Mouse (Mus musculus): Measurements from ENCODE around the gene Larp4.
"Not testable (repeated sequence)": the region's sequence is repeated elsewhere in the genome, so short reads cannot be mapped to it uniquely, and the experiment has no call there.

Gene Larp4

DNA sequence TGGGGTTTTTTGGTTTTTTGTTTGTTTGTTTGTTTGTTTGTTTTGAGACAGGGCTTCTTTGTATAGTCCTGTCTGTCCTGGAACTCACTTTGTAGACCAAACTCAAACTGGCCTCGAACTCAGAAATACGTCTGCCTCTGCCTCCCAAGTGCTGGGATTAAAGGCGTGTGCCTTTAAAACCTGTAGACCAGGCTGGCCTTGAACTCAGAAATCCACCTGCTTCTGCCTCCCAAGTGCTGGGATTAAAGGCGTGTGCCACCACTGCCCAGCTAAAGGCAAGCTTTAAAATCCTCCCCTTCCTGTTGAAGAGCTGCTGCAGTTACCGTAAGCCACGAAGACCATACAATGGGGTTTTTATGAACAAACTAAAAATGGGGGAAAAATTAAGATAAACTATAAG is at the start of gene Larp4:
Larp4 (plus strand) TSS at position 301 of the 400 bp plus-strand sequence.
- in situ Hi-C loops (cut with MboI, MseI): not testable (repeated sequence)

DNA sequence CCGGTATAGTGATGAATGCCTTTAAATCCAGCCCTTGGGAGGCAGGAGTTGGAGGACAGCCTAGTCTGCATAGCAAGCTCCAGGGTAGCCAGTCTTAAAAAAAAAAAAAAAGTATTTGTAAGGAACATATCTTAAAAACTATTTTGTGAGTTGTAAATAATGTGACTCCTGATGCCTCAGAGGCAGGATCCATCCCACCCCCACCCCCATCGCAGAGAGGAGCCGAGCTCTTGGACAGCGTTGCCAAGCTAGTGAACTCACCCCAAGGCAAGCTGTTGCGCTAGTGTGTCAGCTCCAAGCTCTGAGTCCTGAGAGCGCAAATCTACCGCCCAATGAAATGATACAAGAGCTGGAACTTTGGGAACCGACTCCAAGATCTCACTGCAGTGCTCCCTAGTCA is 38.6 kb upstream of the Larp4 start:
- in situ Hi-C loops (cut with MboI, MseI): no loop called here

DNA sequence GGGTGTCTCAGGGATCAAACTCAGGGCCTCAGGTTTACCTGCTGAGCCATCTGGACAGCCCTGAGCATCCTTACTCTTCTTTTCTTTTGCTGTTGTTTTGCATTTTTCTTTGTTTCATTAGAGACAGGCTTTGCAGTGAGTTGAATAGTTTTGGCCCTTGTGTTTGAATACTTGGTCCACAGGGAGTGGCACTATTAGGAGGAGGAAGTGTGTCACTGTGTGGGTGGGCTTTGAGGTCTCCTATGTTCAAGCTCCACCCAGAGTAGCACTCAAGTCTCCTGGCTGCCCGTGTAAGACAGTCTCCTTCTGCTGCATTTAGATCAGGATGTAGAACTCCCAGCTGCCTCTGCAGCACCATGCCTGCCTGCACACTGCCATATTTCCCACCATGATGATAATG is 35.4 kb upstream of the Larp4 start:
- in situ Hi-C loops (cut with MboI, MseI): no loop called here

DNA sequence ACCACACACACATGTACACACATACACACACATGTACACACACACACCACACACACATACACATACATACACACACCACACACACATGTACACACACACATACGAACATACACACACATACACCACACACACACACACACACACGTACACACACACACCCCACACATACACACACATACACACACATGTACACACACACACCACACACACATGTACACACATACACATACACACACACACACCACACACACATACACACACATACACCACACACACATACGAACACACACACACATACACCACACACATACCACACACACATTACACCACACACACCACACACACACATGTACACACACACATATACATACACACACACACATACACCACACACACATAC is 33.2 kb upstream of the Larp4 start:
- in situ Hi-C loops (cut with MboI, MseI): no loop called here

DNA sequence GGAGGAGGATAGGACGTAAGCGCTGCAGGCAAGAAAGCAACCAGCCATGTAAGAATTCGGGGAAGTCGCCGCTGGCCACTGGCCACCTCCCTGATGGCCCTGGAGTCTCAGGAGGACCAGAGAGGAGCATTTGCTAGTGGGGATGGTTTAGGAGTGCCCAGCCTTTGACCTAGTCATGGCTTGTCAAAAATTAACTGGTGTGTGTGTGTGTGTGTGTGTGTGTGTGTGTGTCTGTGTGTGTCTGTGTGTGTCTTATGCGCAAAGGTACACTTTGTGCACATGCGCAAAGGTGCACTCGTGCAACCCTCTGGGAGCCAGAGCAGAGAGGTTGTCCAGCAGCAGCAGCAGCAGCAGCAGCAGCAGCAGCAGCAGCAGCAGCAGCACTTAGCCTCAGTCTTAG is 32.0 kb upstream of the Larp4 start:
- in situ Hi-C loops (cut with MboI, MseI): no loop called here

DNA sequence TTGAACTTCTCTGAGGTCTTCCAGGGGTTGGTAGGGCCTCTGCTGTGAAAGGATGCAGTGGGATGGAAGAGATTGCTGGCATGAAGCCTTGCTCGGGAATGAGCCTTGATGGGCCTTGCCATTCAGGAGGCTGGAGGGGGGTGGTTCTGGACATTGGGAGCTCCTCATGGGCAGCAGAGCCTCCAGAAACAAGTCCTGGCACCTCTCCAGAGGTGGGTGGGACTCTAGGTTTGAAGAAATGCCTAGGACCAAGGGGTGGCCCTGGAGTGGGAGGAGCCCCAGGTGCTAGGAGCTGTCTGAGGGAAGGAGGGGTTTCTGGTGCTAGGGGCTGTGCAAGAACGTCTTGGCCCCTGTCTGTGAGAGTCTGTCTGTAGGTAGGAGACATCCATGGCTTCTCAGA is 29.4 kb upstream of the Larp4 start:
- in situ Hi-C loops (cut with MboI, MseI): no loop called here

DNA sequence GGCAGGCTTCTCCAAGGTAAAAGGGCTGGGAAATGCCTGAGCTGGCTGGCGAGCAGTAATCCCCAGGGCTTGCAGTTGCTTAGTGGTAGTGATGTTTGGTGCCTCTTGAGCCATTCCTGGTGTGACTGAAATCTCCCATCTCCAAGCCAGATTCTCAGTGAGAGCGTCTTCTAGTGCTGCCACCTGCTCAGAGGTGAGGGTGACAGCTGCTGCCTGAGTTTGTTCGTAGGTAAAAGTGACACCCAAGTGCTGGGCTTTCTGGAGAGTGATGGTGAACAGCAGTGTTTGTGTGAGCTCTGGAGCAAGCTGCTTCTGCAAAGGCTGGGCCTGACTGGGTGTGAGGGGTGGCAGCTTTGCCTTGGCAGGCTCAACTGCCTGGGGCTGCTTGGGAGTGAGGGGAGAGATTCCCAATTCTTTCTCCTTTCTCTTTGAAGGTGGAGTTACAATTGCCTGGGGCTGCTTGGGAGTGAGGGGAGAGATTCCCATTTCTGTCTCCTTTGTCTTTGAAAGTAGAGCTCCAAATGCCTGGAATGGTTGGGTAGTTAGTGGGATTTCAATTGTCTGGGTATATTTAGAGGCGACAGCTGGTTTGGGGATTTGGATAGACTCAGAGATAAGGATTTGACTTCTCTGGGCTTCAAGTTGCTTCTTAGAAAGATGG is 28.8 kb upstream of the Larp4 start:
- in situ Hi-C loops (cut with MboI, MseI): no loop called here

DNA sequence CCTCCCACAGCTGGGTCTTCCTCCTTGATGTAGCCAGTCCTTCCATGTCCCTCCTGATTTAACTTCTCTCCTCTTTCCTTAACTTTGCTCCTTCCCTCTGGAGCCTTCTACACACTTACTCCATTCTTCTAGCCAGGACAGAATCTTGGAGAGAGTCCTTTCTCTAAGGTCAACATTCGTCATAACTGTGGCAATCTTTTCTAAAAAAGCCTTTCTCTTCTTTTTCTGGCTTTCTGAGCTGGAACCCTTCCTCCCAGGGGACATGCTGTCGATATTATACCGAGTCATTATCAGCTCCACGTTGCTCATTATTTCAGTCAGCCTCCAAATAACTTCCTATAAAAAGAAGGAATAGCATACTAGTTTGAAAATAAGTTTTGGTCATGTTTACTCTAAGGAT is 14.5 kb upstream of the Larp4 start:
- in situ Hi-C loops (cut with MboI, MseI): no loop called here

DNA sequence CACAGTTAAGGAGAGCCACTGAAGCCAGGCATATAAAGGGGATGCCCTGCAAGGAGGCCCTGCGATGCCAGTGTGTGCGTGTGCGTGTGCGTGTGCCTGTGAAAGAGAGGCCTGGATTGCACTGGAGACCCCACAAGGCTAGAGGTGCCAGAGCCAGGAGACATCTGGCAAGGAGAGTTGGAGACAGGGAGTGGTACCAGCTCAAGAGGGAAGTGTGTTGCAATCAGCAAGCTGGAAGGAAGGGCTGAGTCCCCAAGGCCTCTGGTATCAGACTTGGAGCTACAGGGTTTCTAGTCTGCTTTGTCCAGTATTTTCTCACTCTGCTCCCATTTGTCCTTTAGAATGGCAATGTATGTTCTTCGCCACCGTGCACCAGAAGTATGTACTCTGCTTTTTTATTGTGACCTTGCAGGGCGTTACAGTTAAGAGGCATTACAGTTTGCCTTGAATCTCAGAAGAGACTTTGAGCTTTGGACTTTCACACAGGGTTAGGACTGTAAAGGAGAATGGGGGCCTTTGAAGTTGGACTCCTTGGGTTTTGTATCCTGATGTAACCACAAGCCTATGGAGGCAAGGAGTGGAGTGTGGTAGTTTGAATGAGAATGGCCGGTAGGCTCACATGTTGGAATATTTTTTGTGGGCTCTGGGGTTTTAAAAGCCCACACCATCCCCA is 4.6 kb upstream of the Larp4 start:
- in situ Hi-C loops (cut with MboI, MseI): no loop called here

DNA sequence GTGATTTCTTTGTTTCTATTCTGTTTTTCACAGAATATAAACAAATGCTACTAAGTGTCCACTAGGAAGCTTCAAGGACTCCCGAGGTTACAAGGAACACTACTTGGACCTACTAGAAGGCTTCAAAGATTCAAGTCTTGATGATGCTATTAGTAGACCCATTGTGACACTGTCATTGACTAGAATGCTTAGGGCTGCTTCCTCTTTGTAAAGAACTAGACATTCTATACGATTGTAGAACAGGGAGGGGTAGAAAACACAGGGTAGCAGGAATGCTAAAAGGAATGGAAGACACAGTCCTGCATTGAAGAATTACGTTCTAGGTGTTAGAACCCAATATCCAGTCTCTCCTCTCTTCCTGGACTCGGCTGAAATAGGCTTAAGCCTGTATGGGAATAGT is 2.9 kb upstream of the Larp4 start, which contains the start of gene Fam186a:
Fam186a (minus strand) TSS at position 101 of the 400 bp plus-strand sequence.
- in situ Hi-C loops (cut with MboI, MseI): no loop called here

DNA sequence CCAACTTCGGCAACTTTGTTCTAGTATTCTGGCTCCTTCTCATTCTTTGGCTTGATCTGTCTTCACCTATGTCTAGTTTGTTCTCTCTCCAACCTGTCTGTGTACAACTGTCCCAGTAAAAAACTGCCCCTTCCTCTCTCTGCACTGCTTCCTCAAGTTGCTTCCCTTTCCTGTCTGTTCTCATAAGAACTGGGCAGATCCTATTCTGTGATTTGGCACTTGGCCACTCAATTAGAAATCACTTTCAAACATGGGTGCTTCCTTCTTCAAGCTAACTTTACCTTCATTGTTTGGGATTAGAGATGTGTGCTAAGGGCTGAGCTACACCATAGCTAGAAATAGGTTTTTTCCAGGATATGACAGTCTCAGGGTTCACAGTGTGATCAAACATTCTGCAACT is 741 bp downstream of the Larp4 start:
- in situ Hi-C loops (cut with MboI, MseI): no loop called here

DNA sequence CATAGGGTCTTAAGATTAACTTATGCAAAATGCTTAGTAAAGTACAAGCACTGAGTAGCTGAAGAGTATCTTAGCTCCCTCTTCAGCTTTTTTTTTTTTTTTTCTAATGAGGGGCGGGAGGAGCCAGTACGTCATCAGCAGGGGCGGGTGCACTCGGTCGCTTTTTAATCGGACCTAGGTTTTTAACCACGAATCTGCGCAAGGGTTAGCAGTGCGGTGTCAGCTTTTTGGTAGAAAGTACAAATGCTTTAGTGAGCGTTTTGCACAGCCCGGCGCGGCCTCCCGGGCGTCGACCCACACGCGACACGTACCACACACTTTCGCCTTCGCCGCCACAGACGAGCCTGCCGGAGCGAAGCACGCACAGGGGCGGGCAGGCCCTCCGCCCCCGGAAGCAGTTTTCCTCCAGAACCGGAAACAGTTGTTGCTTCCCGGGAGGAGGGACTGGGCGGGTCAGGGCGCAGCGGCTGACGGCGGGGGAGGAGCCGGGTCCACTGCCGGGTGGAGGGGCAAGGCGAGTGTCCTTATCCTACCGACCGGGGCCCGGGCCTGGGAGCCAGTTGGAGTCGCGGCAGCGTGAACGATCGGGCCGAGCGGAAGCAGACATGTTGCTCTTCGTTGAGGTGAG is 2.6 kb downstream of the Larp4 start:
- in situ Hi-C loops (cut with MboI, MseI): no loop called here

DNA sequence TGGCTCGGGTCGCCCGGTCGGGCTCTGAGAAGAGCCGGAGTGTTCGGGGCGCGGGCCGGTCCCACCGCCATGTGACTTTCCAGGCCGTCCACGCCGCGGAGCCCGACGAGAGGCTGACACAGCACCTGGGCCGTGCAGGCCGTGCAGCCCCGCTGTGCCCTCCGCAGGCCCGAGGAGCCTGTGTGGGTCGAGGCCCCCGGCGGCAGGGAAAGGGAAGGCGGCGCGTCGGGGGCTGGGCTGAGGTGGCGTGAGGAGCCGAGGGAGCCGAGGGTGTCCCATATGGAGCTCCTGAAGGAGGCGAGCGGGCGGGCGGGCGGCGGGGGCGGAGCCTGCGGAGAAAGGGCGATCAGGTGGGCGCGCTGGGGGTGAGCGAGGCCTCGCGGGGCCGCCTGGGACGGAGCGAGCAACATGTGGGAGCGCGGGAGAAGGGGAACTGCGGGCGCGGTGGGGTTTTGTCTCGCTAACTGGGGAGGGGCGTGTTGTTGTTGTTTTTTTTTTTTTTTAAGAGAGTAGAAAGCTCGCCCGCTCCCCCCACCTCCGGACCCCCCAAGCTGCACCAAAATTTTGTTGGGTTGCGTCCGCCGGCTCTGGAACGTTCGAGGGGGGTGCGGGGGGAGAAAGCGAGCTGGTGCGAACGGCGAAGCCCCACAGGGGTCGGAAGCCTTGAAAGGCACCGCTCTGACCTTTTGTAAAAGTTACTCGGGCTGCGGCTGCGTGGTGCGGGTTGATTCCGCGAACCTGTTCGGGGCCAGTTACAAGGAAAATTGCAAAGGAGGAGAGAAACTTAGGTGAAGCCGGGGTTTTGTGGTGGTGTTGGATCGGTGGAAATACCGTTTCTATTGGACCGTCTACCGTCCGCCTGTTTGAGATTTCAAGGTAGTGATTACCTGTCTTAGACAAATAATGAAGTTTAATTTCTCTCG is 3.4 kb downstream of the Larp4 start:
- in situ Hi-C loops (cut with MboI, MseI): no loop called here

DNA sequence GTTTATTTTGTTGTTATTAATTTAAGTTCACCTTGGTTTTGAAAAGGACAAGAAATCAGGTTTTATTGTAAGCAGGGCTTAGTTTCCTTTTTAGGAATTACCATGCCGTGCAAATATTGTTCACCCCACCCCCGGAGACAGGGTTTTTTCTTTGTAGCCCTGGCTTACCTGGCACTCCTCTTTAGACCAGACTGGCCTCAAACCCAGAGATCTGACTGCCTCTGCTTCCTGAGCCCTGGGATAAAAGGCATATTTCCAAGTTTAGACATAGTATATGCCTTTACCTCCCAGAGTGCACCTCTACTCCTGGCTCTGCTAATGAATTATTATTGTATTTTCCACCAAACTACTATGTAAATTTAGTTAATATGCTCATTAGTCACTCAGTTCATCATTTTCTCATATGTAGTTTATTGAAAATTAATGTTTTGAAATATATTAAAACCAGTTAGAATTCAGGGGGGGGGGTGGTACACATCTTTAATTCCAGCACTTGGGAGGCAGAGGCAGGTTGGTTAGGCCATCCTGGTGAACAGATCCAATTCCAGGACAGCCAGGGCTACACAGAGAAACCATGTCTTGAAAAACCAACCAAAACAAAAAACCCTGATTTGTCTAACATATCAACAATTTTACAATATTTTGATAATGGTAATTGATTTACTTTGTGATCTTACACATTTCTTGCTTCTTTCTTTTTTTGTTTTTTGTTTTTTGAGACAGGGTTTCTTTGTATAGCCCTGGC is 4.8 kb downstream of the Larp4 start:
- in situ Hi-C loops (cut with MboI, MseI): no loop called here

DNA sequence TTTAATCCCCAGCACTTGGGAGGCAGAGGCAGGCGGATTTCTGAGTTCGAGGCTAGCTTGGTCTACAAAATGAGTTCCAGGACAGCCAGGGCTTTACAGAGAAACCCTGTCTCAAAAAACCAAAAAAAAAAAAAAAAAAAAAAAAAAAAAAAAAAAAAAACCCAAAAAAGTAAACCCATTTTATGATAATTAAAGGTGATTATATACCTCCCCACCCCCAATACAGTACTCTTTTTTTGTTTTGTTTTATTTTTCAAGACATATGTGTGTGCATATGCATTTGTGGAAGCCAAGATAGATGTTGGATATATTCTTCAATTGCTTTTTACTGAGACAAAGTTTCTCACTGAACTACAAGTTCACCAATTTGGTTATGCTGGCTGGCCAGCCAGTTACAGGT is 6.3 kb downstream of the Larp4 start:
- in situ Hi-C loops (cut with MboI, MseI): not testable (repeated sequence)

DNA sequence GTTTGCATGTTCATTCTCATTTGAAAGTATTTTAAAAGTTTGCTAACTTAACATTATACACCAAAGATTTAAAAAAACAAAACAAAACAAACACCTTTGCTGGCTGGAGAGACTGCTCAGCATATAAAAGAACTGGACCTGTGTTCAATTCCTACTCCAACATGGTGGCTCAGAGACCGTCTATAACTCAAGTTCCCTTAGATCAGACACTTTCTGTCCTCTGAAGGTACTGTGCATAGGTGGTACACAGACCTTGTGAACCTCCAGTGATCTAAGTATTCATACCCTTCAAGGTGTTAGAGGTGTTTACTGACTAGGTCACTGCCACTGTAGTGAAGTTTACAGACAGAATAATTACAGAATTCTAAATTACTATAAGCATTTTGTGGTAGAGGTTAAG is 9.4 kb downstream of the Larp4 start:
- in situ Hi-C loops (cut with MboI, MseI): no loop called here

DNA sequence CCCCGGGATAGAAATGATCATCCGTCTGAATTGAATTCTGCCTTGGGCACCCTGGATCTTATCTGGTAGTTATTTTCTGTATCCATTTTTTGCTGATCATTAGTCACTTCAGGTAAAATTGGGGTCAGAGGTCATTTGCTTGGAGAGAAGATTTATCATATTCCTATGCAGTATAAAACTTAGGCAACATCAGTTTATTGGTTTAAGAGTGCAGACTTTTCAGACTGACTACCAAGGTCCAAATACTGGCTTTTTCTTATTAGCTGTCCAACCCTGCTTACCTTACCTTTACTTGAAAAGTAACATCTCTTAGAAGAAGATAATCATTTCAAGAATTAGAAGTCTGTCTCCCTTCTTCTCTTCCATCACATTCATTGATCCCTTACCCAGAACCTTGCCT is 9.8 kb downstream of the Larp4 start:
- in situ Hi-C loops (cut with MboI, MseI): no loop called here

DNA sequence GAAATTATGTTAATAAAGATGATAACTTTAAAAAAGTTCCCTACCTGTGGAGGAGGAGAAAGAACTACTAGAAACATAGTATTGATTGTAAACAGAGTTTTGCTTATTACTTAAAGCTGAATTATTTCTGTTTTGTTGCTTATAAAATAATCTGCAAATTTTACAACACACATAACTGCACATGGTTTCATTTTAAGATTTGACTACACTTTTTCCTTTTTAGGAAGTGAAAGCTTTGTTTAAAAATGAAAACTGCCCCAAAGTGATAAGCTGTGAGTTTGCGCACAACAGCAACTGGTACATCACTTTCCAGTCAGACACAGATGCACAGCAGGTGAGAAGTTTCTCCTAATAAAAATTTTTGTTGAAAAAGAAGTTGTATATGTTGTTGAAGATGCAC is 23.2 kb downstream of the Larp4 start:
- in situ Hi-C loops (cut with MboI, MseI): no loop called here

DNA sequence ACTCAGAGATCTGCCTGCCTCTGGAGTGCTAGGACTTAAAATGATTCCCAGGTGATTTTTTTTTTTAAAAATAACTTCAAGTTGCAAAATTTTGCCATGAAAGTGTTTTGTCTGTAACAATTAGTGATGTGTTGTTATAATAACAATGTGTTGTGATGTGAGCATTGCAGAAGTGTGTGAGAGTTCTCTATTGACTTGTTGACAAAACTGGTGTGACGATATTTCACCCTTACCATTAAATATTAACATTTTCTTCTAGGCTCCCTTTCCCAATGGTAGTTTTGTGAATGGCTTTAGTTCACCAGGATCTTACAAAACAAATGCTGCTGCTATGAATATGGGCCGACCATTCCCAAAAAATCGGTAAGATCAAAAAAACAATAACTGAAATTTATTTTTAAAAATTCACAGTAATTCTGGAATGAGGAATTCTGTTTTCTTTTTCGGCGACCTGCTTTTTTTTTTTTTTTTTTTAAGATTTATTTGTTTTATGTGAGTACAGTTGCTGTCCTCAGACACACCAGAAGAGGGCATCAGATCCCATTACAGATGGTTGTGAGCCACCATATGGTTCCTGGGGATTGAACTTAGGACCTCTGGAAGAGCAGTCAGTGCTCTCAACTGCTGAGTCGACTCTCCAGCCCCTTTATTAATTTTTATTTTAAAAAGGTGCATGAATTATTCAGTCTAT is 27.4 kb downstream of the Larp4 start:
- in situ Hi-C loops (cut with MboI, MseI): no loop called here

DNA sequence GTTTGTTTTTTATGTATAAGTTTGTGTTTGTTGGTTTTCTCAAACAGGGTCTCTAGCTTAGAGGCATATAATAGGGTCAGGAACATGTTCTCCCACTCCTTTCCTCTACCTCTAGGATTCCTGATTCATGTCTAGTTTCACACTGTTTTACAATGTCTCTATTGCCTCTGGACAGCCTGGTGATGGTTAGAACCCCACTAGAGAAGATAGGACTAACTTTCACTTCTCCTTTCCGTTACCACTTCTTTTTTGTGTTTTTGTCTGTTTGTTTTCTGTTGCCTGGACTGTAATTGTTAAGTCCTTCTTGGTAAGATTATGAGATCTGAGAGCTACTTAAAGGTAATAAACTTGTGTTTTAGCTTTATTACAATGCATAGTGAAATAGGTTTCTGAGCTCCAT is 29.5 kb downstream of the Larp4 start:
- in situ Hi-C loops (cut with MboI, MseI): no loop called here

All from T-helper 2 cell (primary cell).